Comparison of ENCODE assay signal across 8 mouse cellular contexts in the genomic region with DNA sequence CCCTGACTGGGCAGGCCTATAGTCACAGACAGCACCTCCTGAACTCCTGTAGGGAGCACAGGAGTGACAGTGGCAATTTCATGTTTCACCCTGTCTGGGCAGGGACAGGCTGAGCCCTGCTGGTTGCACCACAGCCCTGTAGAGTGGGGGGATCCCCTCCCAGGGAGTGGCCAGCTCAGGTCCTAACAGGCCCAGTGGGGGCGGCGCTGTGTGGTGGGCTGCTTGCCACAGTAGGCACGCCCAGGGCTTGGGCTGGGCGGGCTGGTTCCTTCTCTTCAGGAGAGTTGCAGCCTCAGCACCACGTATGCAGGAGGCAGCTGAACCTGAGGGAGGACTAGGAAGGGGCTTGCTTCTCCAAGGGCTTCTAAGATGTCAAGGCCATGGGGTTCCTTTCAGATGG. TPM values are rescaled to one million over a fixed set of nuclear protein-coding genes. Genes with fewer than 3 reads are reported as not detected.
DNase-seq lines count a peak whose midpoint lies in the region; ATAC-seq lines count a peak whose summit lies in the region.

No protein-coding gene starts in this region.

- no peaks in the 10 kb centered on the region for H3K36me3 ChIP-seq in embryonic facial prominence, embryonic 12.5 days
- no peaks in the 10 kb centered on the region for H3K36me3 ChIP-seq in intestine, embryonic 16.5 days (ENCODE audit: control insufficient read depth, insufficient read depth, low read length)

- no peak overlapping the region for H3K4me3 ChIP-seq in embryonic facial prominence, embryonic 12.5 days
- H3K4me3 ChIP-seq in intestine, embryonic 16.5 days (ENCODE audit: low read length): no peak overlapping the region

- intact Hi-C loops in heart, postnatal 25 days (cut with DNase I): no loop called here

- H3K9me3 ChIP-seq in embryonic facial prominence, embryonic 12.5 days: no peaks in the 10 kb centered on the region
- no peaks in the 10 kb centered on the region for H3K9me3 ChIP-seq in intestine, embryonic 16.5 days (ENCODE audit: control insufficient read depth, low read length)

- WGBS in embryonic facial prominence, embryonic 12.5 days: 53% methylated on average over 5 of the region's 5 CpGs
- 64% methylated on average over 5 of the region's 5 CpGs for WGBS in intestine, embryonic 16.5 days

- H3K4me1 ChIP-seq in embryonic facial prominence, embryonic 12.5 days: peaks cover 39% of the 10 kb centered on the region
- H3K4me1 ChIP-seq in intestine, embryonic 16.5 days (ENCODE audit: control insufficient read depth, insufficient read depth, low read length): peaks cover 51% of the 10 kb centered on the region

- no peak overlapping the region for H3K4me2 ChIP-seq in embryonic facial prominence, embryonic 12.5 days (replicated peaks)
- H3K4me2 ChIP-seq in intestine, embryonic 16.5 days (ENCODE audit: low read depth, low read length): no peak overlapping the region

- ATAC-seq in embryonic facial prominence, embryonic 12.5 days (ENCODE audit: insufficient number of reproducible peaks, insufficient read depth, low FRiP score, low TSS enrichment): peak; percentile 49; the same call in 1 of the 2 replicates
- ATAC-seq in intestine, embryonic 16.5 days: peak; percentile 34
- no peak for ATAC-seq in inflammation-experienced regulatory T-cells, adult 6 months

- peak; percentile 47 to 63 for DNase-seq in heart, adult 18-20 months
- no peak for DNase-seq in heart, postnatal 25 days (ENCODE audit: low spot score)
- DNase-seq in lung, adult 18-20 months: peak; percentile 88 to 92
- DNase-seq in spleen, adult 18-20 months: peak; percentile 68 to 72
- DNase-seq in gastrocnemius, adult 8-10 months (ENCODE audit: low spot score in 2 of 2): no peak

- no peak overlapping the region for H3K9ac ChIP-seq in embryonic facial prominence, embryonic 12.5 days
- H3K9ac ChIP-seq in intestine, embryonic 16.5 days (ENCODE audit: low read depth, low read length): peak overlapping the region; percentile 67

- peak overlapping the region; percentile 76; the same call in 1 of the 2 replicates for H3K27ac ChIP-seq in embryonic facial prominence, embryonic 12.5 days
- H3K27ac ChIP-seq in intestine, embryonic 16.5 days (ENCODE audit: low read length): peak overlapping the region; percentile 95

- H3K27me3 ChIP-seq in embryonic facial prominence, embryonic 12.5 days: no peaks in the 10 kb centered on the region
- H3K27me3 ChIP-seq in intestine, embryonic 16.5 days (replicated peaks; ENCODE audit: control insufficient read depth, insufficient read depth, low read length): no peaks in the 10 kb centered on the region

RNA-seq across cellular contexts. Expression of a gene that starts 4.8 kb away (rescaled TPM):
- 10 to 100 TPM; 10.6 to 12.6 TPM for total RNA-seq in heart, adult 18-20 months (2021)
- 10 to 100 TPM; 11.0 to 12.7 TPM for total RNA-seq in heart, postnatal 25 days (2021)
- polyA plus RNA-seq in embryonic facial prominence, embryonic 12.5 days (2016; fragmentation: Nextera tagmentation; extraction: Ambion mirVana): 14.6 and 14.9 TPM in 2 replicates
- 14.9 and 16.3 TPM in 2 replicates for polyA plus RNA-seq in intestine, embryonic 16.5 days (2015; fragmentation: Nextera tagmentation; extraction: Ambion mirVana)
- polyA plus RNA-seq in inflammation-experienced regulatory T-cells, adult 6 months (2017; shearing (Covaris generic)): 10 to 100 TPM; 17.4 to 22.3 (median 18.0) TPM
- 1 to 10 TPM in 3 of 4 experiments, under 1 TPM in 1; 0.92 to 2.1 (median 1.5) TPM for total RNA-seq in gastrocnemius, adult 8-10 months (2022)

RNA-seq across cellular contexts. Expression of a gene that starts 41.2 kb away (rescaled TPM):
- 10 to 100 TPM; 15.2 to 18.6 TPM for total RNA-seq in heart, adult 18-20 months (2021)
- total RNA-seq in heart, postnatal 25 days (2021): 10 to 100 TPM; 14.1 to 18.0 TPM
- 54.2 and 56.0 TPM in 2 replicates for polyA plus RNA-seq in embryonic facial prominence, embryonic 12.5 days (2016; fragmentation: Nextera tagmentation; extraction: Ambion mirVana)
- polyA plus RNA-seq in intestine, embryonic 16.5 days (2015; fragmentation: Nextera tagmentation; extraction: Ambion mirVana): 285 and 306 TPM in 2 replicates
- polyA plus RNA-seq in inflammation-experienced regulatory T-cells, adult 6 months (2017; shearing (Covaris generic)): 100 to 1,000 TPM in 1 of 3 experiments, 10 to 100 TPM in 2; 97.8 to 140 (median 99.4) TPM
- 1 to 10 TPM; 4.8 to 6.2 (median 5.8) TPM for total RNA-seq in gastrocnemius, adult 8-10 months (2022)

RNA-seq across cellular contexts. Expression of a gene that starts 41.2 kb away (rescaled TPM):
- total RNA-seq in heart, adult 18-20 months (2021): 1 to 10 TPM; 1.2 to 1.6 TPM
- total RNA-seq in heart, postnatal 25 days (2021): 1 to 10 TPM; 1.4 to 1.8 TPM
- 3.7 and 4.0 TPM in 2 replicates for polyA plus RNA-seq in embryonic facial prominence, embryonic 12.5 days (2016; fragmentation: Nextera tagmentation; extraction: Ambion mirVana)
- 7.6 and 8.1 TPM in 2 replicates for polyA plus RNA-seq in intestine, embryonic 16.5 days (2015; fragmentation: Nextera tagmentation; extraction: Ambion mirVana)
- polyA plus RNA-seq in inflammation-experienced regulatory T-cells, adult 6 months (2017; shearing (Covaris generic)): 10 to 100 TPM in 1 of 3 experiments, 1 to 10 TPM in 2; 5.7 to 10.3 (median 6.7) TPM
- total RNA-seq in gastrocnemius, adult 8-10 months (2022): 1 to 10 TPM in 1 of 4 experiments, under 1 TPM in 3; 0.56 to 1.3 (median 0.83) TPM

RNA-seq across cellular contexts. Expression of a gene that starts 54.7 kb away (rescaled TPM):
- total RNA-seq in heart, adult 18-20 months (2021): under 1 TPM; 0.12 to 0.36 TPM
- under 1 TPM; 0.28 to 0.52 TPM for total RNA-seq in heart, postnatal 25 days (2021)
- 0.59 and 1.2 TPM in 2 replicates for polyA plus RNA-seq in embryonic facial prominence, embryonic 12.5 days (2016; fragmentation: Nextera tagmentation; extraction: Ambion mirVana)
- 0.56 and 0.69 TPM in 2 replicates for polyA plus RNA-seq in intestine, embryonic 16.5 days (2015; fragmentation: Nextera tagmentation; extraction: Ambion mirVana)
- polyA plus RNA-seq in inflammation-experienced regulatory T-cells, adult 6 months (2017; shearing (Covaris generic)): not detected
- total RNA-seq in gastrocnemius, adult 8-10 months (2022): under 1 TPM in 2 of 4 experiments, not detected in 2; 0.20 to 0.48 TPM

Comparison
In these comparisons a context has a peak if more than half of its experiments do, and no peak if none do; other contexts are left out.
1. DNase-seq: peak in heart, adult 18-20 months (2 of 2), lung, adult 18-20 months (2 of 2) and spleen, adult 18-20 months (2 of 2); none in heart, postnatal 25 days (single experiment) and gastrocnemius, adult 8-10 months (0 of 2).